Mouse (Mus musculus) kidney, embryonic 14.5 days (tissue): ENCODE results near the gene Pon2. TPM values are rescaled to one million over a fixed set of nuclear protein-coding genes. Genes with fewer than 3 reads are reported as not detected.

Experiments used
- ATAC-seq: fragments of 200-750 bp; cut with Nextera tagmentation; 2 replicates; pipeline ENCODE4 v1.8.0; 2017; ENCODE audit warnings: moderate number of reproducible peaks, mild to moderate bottlenecking, moderate TSS enrichment, moderate library complexity; ENCODE audit not compliant: low FRiP score, low TSS enrichment
- H3K27ac ChIP-seq: fragments of 300-500 bp; sonication (generic); 2 replicates; pipeline ENCODE4 v1.5.1; 2014; ENCODE audit warnings: low read depth, mild to moderate bottlenecking, low read length, moderate library complexity, mixed read lengths
- H3K27me3 ChIP-seq: fragments of 300-500 bp; sonication (generic); 2 replicates; pipeline ENCODE4 v1.6.1; 2014; ENCODE audit warnings: mild to moderate bottlenecking, low read length; ENCODE audit not compliant: control insufficient read depth, insufficient read depth
- H3K36me3 ChIP-seq: fragments of 300-500 bp; sonication (generic); 2 replicates; pipeline ENCODE4 v1.6.1; 2014; ENCODE audit warnings: low read length, mixed read lengths; ENCODE audit not compliant: control insufficient read depth, insufficient read depth
- H3K4me1 ChIP-seq: fragments of 300-500 bp; sonication (generic); 2 replicates; pipeline ENCODE4 v1.6.1; 2014; ENCODE audit warnings: low read length, mixed read lengths; ENCODE audit not compliant: control insufficient read depth, insufficient read depth
- H3K4me2 ChIP-seq: fragments of 300-500 bp; sonication (generic); replicated peaks from 2 replicates; pipeline ENCODE4 v1.6.1; 2014; ENCODE audit warnings: low read depth, mild to moderate bottlenecking, low read length
- H3K4me3 ChIP-seq: fragments of 300-500 bp; sonication (generic); 2 replicates; pipeline ENCODE4 v1.5.1; 2014; ENCODE audit warnings: mild to moderate bottlenecking, low read length
- H3K9ac ChIP-seq: fragments of 300-500 bp; sonication (generic); 2 replicates; pipeline ENCODE4 v1.6.1; 2014; ENCODE audit warnings: low read depth, mild to moderate bottlenecking, low read length, moderate library complexity
- H3K9me3 ChIP-seq: fragments of 300-500 bp; sonication (generic); 2 replicates; pipeline ENCODE4 v1.6.1; 2016; ENCODE audit warnings: low read length; ENCODE audit not compliant: control insufficient read depth
- WGBS: fragments of 180-500 bp; shearing (Covaris S2); extraction: QIAGEN DNeasy Blood & Tissue Kit; methylation state at CpG from one replicate; pipeline ENCODE4 v1.1.7; 2014; 5-methylcytosine and 5-hydroxymethylcytosine counted together
- polyA plus RNA-seq: library from polyadenylated mRNA; unstranded; fragments of >200 nt; fragmentation: Nextera tagmentation; extraction: Ambion mirVana; gene quantifications from 2 replicates; pipeline ENCODE4 v1.2.1, GENCODE M21; 2014

Pon2 gene
- polyA plus RNA-seq, 1 experiment from 2014 or later: 32.6 TPM

- H3K9ac ChIP-seq: no peak overlapping the region
- H3K4me2 ChIP-seq: peak overlapping the region; percentile 65; the same call in 1 of the 2 replicates
- no peak overlapping the region for H3K4me3 ChIP-seq
- H3K4me1 ChIP-seq: peaks cover 6% of the 10 kb centered on the region; the same call in 1 of the 2 replicates
- H3K27ac ChIP-seq: no peak overlapping the region
- H3K27me3 ChIP-seq: no peaks in the 10 kb centered on the region
- ATAC-seq: no peak
- no peaks in the 10 kb centered on the region for H3K36me3 ChIP-seq
- 91% methylated on average over 2 of the region's 2 CpGs for WGBS
- H3K9me3 ChIP-seq: no peaks in the 10 kb centered on the region
These were observed 43.4 kb downstream of the Pon2 start for GRCm38 (mm10) chr6:5254869-5255268.

GRCm38 (mm10) chr6:5245926-5246325 lies 52.3 kb downstream of the Pon2 start:
- no peak overlapping the region for H3K27ac ChIP-seq
- H3K4me3 ChIP-seq: no peak overlapping the region
- no peak overlapping the region for H3K9ac ChIP-seq
- H3K4me2 ChIP-seq: no peak overlapping the region
- H3K9me3 ChIP-seq: no peaks in the 10 kb centered on the region
- no peaks in the 10 kb centered on the region for H3K27me3 ChIP-seq
- no peak for ATAC-seq
- 91% methylated on average over 6 of the region's 6 CpGs for WGBS
- H3K4me1 ChIP-seq: no peaks in the 10 kb centered on the region
- H3K36me3 ChIP-seq: no peaks in the 10 kb centered on the region

GRCm38 (mm10) chr6:5238799-5239198 lies 59.5 kb downstream of the Pon2 start:
- Histone ChIP-seq H3K9ac (no peak overlapping the region), H3K27ac (no peak overlapping the region), H3K4me3 (no peak overlapping the region), H3K4me1 (no peaks in the 10 kb centered on the region), H3K9me3 (no peaks in the 10 kb centered on the region), H3K4me2 (no peak overlapping the region), H3K36me3 (no peaks in the 10 kb centered on the region), H3K27me3 (no peaks in the 10 kb centered on the region)
- no peak for ATAC-seq
- WGBS: 90% methylated on average over 3 of the region's 3 CpGs

- WGBS: 93% methylated on average over 4 of the region's 4 CpGs
- Histone ChIP-seq H3K9me3 (no peaks in the 10 kb centered on the region), H3K4me2 (no peak overlapping the region), H3K4me1 (no peaks in the 10 kb centered on the region), H3K27ac (no peak overlapping the region), H3K9ac (no peak overlapping the region), H3K36me3 (no peaks in the 10 kb centered on the region), H3K27me3 (no peaks in the 10 kb centered on the region), H3K4me3 (no peak overlapping the region)
- ATAC-seq: no peak
These were observed 60.7 kb downstream of the Pon2 start for GRCm38 (mm10) chr6:5237510-5237909.

GRCm38 (mm10) chr6:5236843-5237371 lies 61.3 kb downstream of the Pon2 start:
- Histone ChIP-seq H3K4me1 (no peaks in the 10 kb centered on the region), H3K9ac (no peak overlapping the region), H3K4me2 (no peak overlapping the region), H3K9me3 (no peaks in the 10 kb centered on the region), H3K27me3 (no peaks in the 10 kb centered on the region), H3K4me3 (no peak overlapping the region), H3K36me3 (no peaks in the 10 kb centered on the region), H3K27ac (no peak overlapping the region)
- no peak for ATAC-seq
- WGBS: 89% methylated on average over 8 of the region's 8 CpGs

- no peak for ATAC-seq
- 80% methylated on average over 3 of the region's 3 CpGs for WGBS
- Histone ChIP-seq H3K9me3 (no peaks in the 10 kb centered on the region), H3K4me2 (no peak overlapping the region), H3K36me3 (no peaks in the 10 kb centered on the region), H3K4me3 (no peak overlapping the region), H3K4me1 (no peaks in the 10 kb centered on the region), H3K9ac (no peak overlapping the region), H3K27me3 (no peaks in the 10 kb centered on the region), H3K27ac (no peak overlapping the region)
These were observed 63.7 kb downstream of the Pon2 start for GRCm38 (mm10) chr6:5234563-5234962.

- no peak for ATAC-seq
- Histone ChIP-seq H3K4me3 (no peak overlapping the region), H3K27me3 (no peaks in the 10 kb centered on the region), H3K4me1 (no peaks in the 10 kb centered on the region), H3K9me3 (no peaks in the 10 kb centered on the region), H3K27ac (no peak overlapping the region), H3K9ac (no peak overlapping the region), H3K36me3 (no peaks in the 10 kb centered on the region), H3K4me2 (no peak overlapping the region)
- 88% methylated on average over 1 of the region's 1 CpGs for WGBS
These were observed 64.4 kb downstream of the Pon2 start for GRCm38 (mm10) chr6:5233812-5234211.

GRCm38 (mm10) chr6:5232022-5232421 lies 66.2 kb downstream of the Pon2 start:
- Histone ChIP-seq H3K4me1 (no peaks in the 10 kb centered on the region), H3K4me2 (no peak overlapping the region), H3K36me3 (no peaks in the 10 kb centered on the region), H3K27ac (no peak overlapping the region), H3K4me3 (no peak overlapping the region), H3K9ac (no peak overlapping the region), H3K27me3 (no peaks in the 10 kb centered on the region), H3K9me3 (no peaks in the 10 kb centered on the region)
- WGBS: 91% methylated on average over 4 of the region's 4 CpGs
- no peak for ATAC-seq

- Histone ChIP-seq H3K4me3 (no peak overlapping the region), H3K9me3 (no peaks in the 10 kb centered on the region), H3K4me2 (no peak overlapping the region), H3K4me1 (no peaks in the 10 kb centered on the region), H3K27ac (no peak overlapping the region), H3K27me3 (no peaks in the 10 kb centered on the region), H3K36me3 (no peaks in the 10 kb centered on the region), H3K9ac (no peak overlapping the region)
- 83% methylated on average over 5 of the region's 5 CpGs for WGBS
- ATAC-seq: no peak
These were observed 68.0 kb downstream of the Pon2 start for GRCm38 (mm10) chr6:5230261-5230660.
